Mouse (Mus musculus) neural tube, embryonic 13.5 days (tissue): Measurements from ENCODE around the gene Mettl25. TPM values are rescaled to one million over a fixed set of nuclear protein-coding genes. Genes with fewer than 3 reads are reported as not detected.

Source experiments
- ATAC-seq: fragments of 200-750 bp; cut with Nextera tagmentation; 2 replicates; pipeline ENCODE4 v1.8.0; 2017; ENCODE audit warnings: low read depth, mild to moderate bottlenecking, moderate TSS enrichment, moderate library complexity
- H3K27ac ChIP-seq: fragments of 300-500 bp; sonication (generic); replicated peaks from 2 replicates; pipeline ENCODE4 v1.5.1; 2015; ENCODE audit warnings: moderate library complexity, mild to moderate bottlenecking, inconsistent platforms
- H3K27me3 ChIP-seq: fragments of 300-500 bp; sonication (generic); 2 replicates; pipeline ENCODE4 v1.6.1; 2015; ENCODE audit warnings: mild to moderate bottlenecking, inconsistent platforms
- H3K36me3 ChIP-seq: fragments of 300-500 bp; sonication (generic); 2 replicates; pipeline ENCODE4 v1.6.1; 2015; ENCODE audit warnings: mild to moderate bottlenecking, inconsistent platforms
- H3K4me1 ChIP-seq: fragments of 300-500 bp; sonication (generic); replicated peaks from 2 replicates; pipeline ENCODE4 v1.6.1; 2015; ENCODE audit warnings: inconsistent platforms
- H3K4me2 ChIP-seq: fragments of 300-500 bp; sonication (generic); 2 replicates; pipeline ENCODE4 v1.6.1; 2015; ENCODE audit warnings: inconsistent platforms, mild to moderate bottlenecking, moderate library complexity
- H3K4me3 ChIP-seq: fragments of 300-500 bp; sonication (generic); 2 replicates; pipeline ENCODE4 v1.5.1; 2015; ENCODE audit warnings: mild to moderate bottlenecking, inconsistent platforms
- H3K9ac ChIP-seq: fragments of 300-500 bp; sonication (generic); 2 replicates; pipeline ENCODE4 v1.6.1; 2015; ENCODE audit warnings: moderate library complexity, mild to moderate bottlenecking, inconsistent platforms
- H3K9me3 ChIP-seq: fragments of 300-500 bp; sonication (generic); 2 replicates; pipeline ENCODE4 v1.6.1; 2016; ENCODE audit warnings: inconsistent platforms
- whole genome bisulfite sequencing: fragments of 180-500 bp; shearing (Covaris S2); methylation state at CpG from one replicate; pipeline ENCODE4 v1.1.7; 2015; 5-methylcytosine and 5-hydroxymethylcytosine counted together
- polyA plus RNA-seq: library from polyadenylated mRNA; unstranded; fragments of >200 nt; fragmentation: Nextera tagmentation; extraction: Ambion mirVana; gene quantifications from 2 replicates; pipeline ENCODE4 v1.2.1, GENCODE M21; 2015

The Mettl25 gene
- polyA plus RNA-seq, 1 experiment from 2014 or later = 12.7 TPM

- WGBS = 77% methylated on average over 15 of the region's 15 CpGs
- Histone ChIP-seq H3K4me3 (no peak overlapping the region), H3K36me3 (peaks cover 11% of the 10 kb centered on the region; the same call in 1 of the 2 replicates), H3K9me3 (no peaks in the 10 kb centered on the region), H3K27me3 (no peaks in the 10 kb centered on the region), H3K4me2 (no peak overlapping the region), H3K9ac (no peak overlapping the region), H3K4me1 (peaks cover 3% of the 10 kb centered on the region; the same call in 1 of the 2 replicates), H3K27ac (no peak overlapping the region)
- ATAC-seq = no peak
Observed at GRCm38 (mm10) chr10:105793776-105794552, 47.2 kb downstream of the Mettl25 start.

GRCm38 (mm10) chr10:105788744-105789486, 52.3 kb downstream of the Mettl25 start:
- H3K27ac ChIP-seq = 0 out of 2 replicates have a peak overlapping the region, but pooled peaks have one; percentile 34

GRCm38 (mm10) chr10:105783766-105784165, 57.4 kb downstream of the Mettl25 start:
- H3K27me3 ChIP-seq = no peaks in the 10 kb centered on the region
- H3K36me3 ChIP-seq = peaks cover 5% of the 10 kb centered on the region; the same call in 1 of the 2 replicates
- H3K4me1 ChIP-seq = peaks cover 2% of the 10 kb centered on the region
- 86% methylated on average over 8 of the region's 8 CpGs for WGBS
- no peaks in the 10 kb centered on the region for H3K9me3 ChIP-seq
- H3K27ac ChIP-seq = no peak overlapping the region
- no peak overlapping the region for H3K9ac ChIP-seq
- ATAC-seq = no peak
- no peak overlapping the region for H3K4me2 ChIP-seq
- no peak overlapping the region for H3K4me3 ChIP-seq

More at GRCm38 (mm10) chr10:105788744-105789486, 52.3 kb downstream of the Mettl25 start:
- Histone ChIP-seq H3K4me3 (no peak overlapping the region), H3K4me1 (peaks cover 8% of the 10 kb centered on the region), H3K9ac (no peak overlapping the region), H3K9me3 (no peaks in the 10 kb centered on the region), H3K36me3 (peaks cover 8% of the 10 kb centered on the region; the same call in 1 of the 2 replicates), H3K27me3 (no peaks in the 10 kb centered on the region), H3K4me2 (0 out of 2 replicates have a peak overlapping the region, but pooled peaks have one; percentile 15)
- ATAC-seq = peak; percentile 81
- WGBS = 60% methylated on average over 17 of the region's 17 CpGs

GRCm38 (mm10) chr10:105774382-105774781, 66.8 kb downstream of the Mettl25 start:
- 9% methylated on average over 6 of the region's 6 CpGs for WGBS
- H3K9ac ChIP-seq = no peak overlapping the region
- no peak overlapping the region for H3K4me2 ChIP-seq
- no peaks in the 10 kb centered on the region for H3K27me3 ChIP-seq
- H3K4me1 ChIP-seq = no peaks in the 10 kb centered on the region
- no peak overlapping the region for H3K4me3 ChIP-seq
- H3K27ac ChIP-seq = no peak overlapping the region
- ATAC-seq = peak; percentile 86
- no peaks in the 10 kb centered on the region for H3K36me3 ChIP-seq
- H3K9me3 ChIP-seq = no peaks in the 10 kb centered on the region

GRCm38 (mm10) chr10:105772821-105773302, 68.3 kb downstream of the Mettl25 start:
- H3K27me3 ChIP-seq = no peaks in the 10 kb centered on the region
- no peaks in the 10 kb centered on the region for H3K9me3 ChIP-seq
- H3K36me3 ChIP-seq = no peaks in the 10 kb centered on the region
- H3K4me1 ChIP-seq = no peaks in the 10 kb centered on the region
- H3K9ac ChIP-seq = no peak overlapping the region
- ATAC-seq = peak; percentile 43; the same call in 1 of the 2 replicates
- H3K27ac ChIP-seq = no peak overlapping the region
- 91% methylated on average over 9 of the region's 9 CpGs for WGBS
- no peak overlapping the region for H3K4me3 ChIP-seq
- no peak overlapping the region for H3K4me2 ChIP-seq

GRCm38 (mm10) chr10:105763959-105764358, 77.2 kb downstream of the Mettl25 start:
- no peaks in the 10 kb centered on the region for H3K36me3 ChIP-seq
- H3K27ac ChIP-seq = no peak overlapping the region
- H3K9me3 ChIP-seq = no peaks in the 10 kb centered on the region
- no peak overlapping the region for H3K4me2 ChIP-seq
- no peaks in the 10 kb centered on the region for H3K4me1 ChIP-seq
- H3K9ac ChIP-seq = no peak overlapping the region
- H3K27me3 ChIP-seq = no peaks in the 10 kb centered on the region
- no peak for ATAC-seq
- no peak overlapping the region for H3K4me3 ChIP-seq
- 89% methylated on average over 2 of the region's 2 CpGs for WGBS

GRCm38 (mm10) chr10:105760460-105760859, 80.7 kb downstream of the Mettl25 start:
- peak; percentile 72; the same call in 1 of the 2 replicates for ATAC-seq
- Histone ChIP-seq H3K27me3 (no peaks in the 10 kb centered on the region), H3K36me3 (no peaks in the 10 kb centered on the region), H3K4me3 (no peak overlapping the region), H3K4me2 (no peak overlapping the region), H3K27ac (no peak overlapping the region), H3K9me3 (no peaks in the 10 kb centered on the region), H3K4me1 (no peaks in the 10 kb centered on the region), H3K9ac (no peak overlapping the region)
- WGBS = 24% methylated on average over 2 of the region's 2 CpGs

GRCm38 (mm10) chr10:105760046-105760445, 81.1 kb downstream of the Mettl25 start:
- ATAC-seq = no peak
- Histone ChIP-seq H3K9ac (no peak overlapping the region), H3K27ac (no peak overlapping the region), H3K36me3 (no peaks in the 10 kb centered on the region), H3K4me1 (no peaks in the 10 kb centered on the region), H3K4me3 (no peak overlapping the region), H3K27me3 (no peaks in the 10 kb centered on the region), H3K9me3 (no peaks in the 10 kb centered on the region), H3K4me2 (no peak overlapping the region)
- WGBS = 63% methylated on average over 7 of the region's 7 CpGs

GRCm38 (mm10) chr10:105753831-105754605, 87.2 kb downstream of the Mettl25 start:
- no peaks in the 10 kb centered on the region for H3K4me1 ChIP-seq
- WGBS = 83% methylated on average over 5 of the region's 5 CpGs
- ATAC-seq = no peak
- no peak overlapping the region for H3K27ac ChIP-seq
- H3K4me2 ChIP-seq = no peak overlapping the region
- H3K27me3 ChIP-seq = no peaks in the 10 kb centered on the region
- H3K9me3 ChIP-seq = no peaks in the 10 kb centered on the region
- H3K4me3 ChIP-seq = no peak overlapping the region
- no peak overlapping the region for H3K9ac ChIP-seq
- no peaks in the 10 kb centered on the region for H3K36me3 ChIP-seq

GRCm38 (mm10) chr10:105746019-105746418, 95.2 kb downstream of the Mettl25 start:
- H3K36me3 ChIP-seq = no peaks in the 10 kb centered on the region
- WGBS = 95% methylated on average over 1 of the region's 1 CpGs
- no peak for ATAC-seq

GRCm38 (mm10) chr10:105741736-105742135, 99.4 kb downstream of the Mettl25 start:
- Histone ChIP-seq H3K27ac (no peak overlapping the region), H3K9me3 (no peaks in the 10 kb centered on the region), H3K4me1 (no peaks in the 10 kb centered on the region), H3K27me3 (no peaks in the 10 kb centered on the region), H3K4me3 (no peak overlapping the region), H3K4me2 (no peak overlapping the region), H3K9ac (no peak overlapping the region), H3K36me3 (no peaks in the 10 kb centered on the region)
- 55% methylated on average over 6 of the region's 6 CpGs for WGBS
- ATAC-seq = 0 out of 2 replicates have a peak, but pooled peaks have one; percentile 43

More at GRCm38 (mm10) chr10:105746019-105746418, 95.2 kb downstream of the Mettl25 start:
- Histone ChIP-seq H3K27me3 (no peaks in the 10 kb centered on the region), H3K4me1 (no peaks in the 10 kb centered on the region), H3K4me3 (no peak overlapping the region), H3K9ac (no peak overlapping the region), H3K27ac (no peak overlapping the region), H3K4me2 (no peak overlapping the region), H3K9me3 (no peaks in the 10 kb centered on the region)
